Mouse (Mus musculus) CD8-positive naive resting alpha-beta T cell, adult 2 months (primary cell): Measurements from ENCODE around the gene Uck2.

ENCODE experiments used
- DNase-seq, 2 experiments: peaks; one replicate each; pipeline ENCODE4 v3.0.0; 2022; ENCODE audit warnings: low read depth in 2 of 2, low spot score in 2 of 2

Gene Uck2

DNA sequence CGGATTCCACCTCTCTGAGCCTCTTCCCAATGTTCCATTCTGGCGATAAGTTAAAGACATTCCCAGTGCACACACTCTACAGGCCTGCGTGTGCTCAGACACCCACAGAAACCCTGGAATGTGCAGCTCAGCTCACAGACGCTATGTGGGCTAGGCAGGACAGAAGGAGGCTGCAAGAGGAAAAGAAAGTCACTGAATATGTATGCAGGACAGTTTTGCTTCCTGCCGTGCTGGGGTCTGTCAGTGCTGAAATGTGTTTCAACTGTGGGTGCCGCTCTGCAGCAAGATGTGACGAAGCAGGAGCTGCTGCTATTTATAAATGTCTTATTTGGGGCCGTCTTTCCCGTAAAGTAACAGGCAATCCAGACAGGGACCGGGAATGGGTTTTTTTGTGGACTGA, 25.4 kb downstream of the Uck2 start:
- DNase-seq, result no peak

DNA sequence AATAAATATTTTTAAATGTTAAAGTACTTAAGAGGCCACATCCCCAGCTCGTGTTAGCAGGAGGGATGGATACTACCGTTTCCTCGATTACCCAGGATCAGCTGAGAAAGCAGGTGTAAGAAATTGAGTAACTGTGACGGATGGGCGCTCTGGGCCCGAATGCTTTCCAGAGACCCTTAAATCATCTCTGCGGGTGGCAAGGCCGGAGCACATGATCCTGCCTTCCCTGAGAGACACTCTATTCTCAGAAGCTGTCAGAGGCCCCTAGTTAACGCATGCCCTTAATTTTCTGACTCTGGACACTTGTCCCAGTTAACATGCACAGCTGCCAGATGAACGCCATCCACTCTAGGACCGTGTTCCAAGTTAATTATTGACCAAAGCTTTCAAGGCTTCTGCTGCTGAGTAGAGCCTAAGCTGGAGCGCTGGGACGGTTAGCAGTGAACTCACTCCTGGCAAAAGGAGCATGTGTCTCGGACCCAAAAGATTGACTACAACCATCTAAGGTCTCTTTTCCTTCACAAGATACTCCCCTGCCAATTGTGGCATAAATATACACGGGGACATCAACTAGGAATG, 28.3 kb downstream of the Uck2 start:
- DNase-seq, result no peak

DNA sequence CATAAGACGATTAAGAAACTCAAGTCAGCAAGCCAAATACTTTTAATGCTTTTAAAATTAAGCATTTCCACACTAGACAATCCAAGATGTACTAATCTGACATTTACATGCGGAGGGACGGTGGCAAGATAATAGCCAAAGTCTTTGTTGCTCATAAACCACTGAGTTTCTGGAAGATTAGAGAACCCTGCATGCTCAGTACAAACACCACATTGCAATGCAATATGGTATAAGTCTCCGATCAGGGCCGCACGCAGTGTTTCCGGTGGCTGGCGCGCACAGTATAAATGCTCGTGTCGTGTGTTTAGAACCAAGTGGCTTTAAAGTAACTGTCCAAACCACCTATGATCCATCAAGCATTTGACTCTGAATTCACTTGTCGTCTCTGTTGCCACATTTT, 31.5 kb downstream of the Uck2 start:
- DNase-seq, result no peak

DNA sequence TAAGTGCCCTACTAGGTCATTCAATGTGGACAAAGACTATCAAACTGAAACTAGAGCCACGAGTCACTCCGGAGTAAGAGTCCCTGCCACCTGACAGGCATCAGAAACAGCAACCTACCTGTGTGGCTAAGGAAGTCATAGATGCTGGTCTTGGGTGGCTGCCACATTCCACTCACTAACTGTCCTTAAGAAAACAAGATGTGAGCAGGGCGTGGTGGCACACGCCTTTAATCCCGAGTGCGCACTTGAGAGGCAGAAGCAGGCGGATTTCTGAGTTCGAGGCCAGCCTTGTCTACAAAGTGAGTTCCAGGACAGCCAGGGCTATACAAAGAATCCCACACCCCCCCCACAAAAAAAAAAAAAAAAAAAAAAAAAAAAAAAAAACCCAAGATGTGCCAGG, 35.2 kb downstream of the Uck2 start:
- no peak for DNase-seq

DNA sequence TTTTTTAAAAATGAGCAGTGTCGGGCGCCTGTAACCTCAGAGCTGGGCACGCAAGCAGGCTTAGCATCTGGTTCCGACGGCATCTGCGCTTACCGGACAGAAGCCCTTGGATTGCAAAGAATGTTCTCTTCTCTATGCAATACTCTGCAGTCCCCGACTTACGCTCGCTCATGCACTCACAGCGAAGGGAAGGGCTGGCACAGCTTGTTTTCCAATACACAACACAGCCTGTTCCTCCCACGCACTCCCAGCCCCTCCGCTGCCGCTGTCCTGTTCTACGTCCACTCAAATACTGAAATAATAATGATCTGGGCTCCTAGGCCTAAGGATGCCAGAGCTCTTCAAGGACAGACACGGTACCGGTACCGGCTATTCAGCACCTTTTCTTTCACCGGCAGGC, 35.9 kb downstream of the Uck2 start:
- no peak for DNase-seq

DNA sequence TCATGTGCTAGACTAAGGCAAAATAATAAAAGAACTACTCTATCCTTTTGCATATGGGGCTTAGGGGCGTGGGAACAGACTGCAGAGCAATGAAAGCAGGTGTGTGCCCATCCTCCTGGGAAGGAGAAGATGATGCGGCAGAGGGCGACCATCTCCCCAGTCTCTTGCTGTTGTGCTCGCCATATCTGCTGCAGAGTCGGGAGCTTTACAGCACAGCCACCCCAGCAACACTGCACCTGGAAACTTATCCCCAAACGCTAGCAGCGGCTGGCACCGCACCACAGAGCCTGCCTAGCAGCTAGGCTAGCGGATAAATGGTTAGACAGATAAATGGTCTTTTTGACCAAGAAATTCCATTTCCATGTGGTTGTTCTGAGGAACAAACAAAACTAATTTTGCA, 37.2 kb downstream of the Uck2 start:
- DNase-seq, result no peak

DNA sequence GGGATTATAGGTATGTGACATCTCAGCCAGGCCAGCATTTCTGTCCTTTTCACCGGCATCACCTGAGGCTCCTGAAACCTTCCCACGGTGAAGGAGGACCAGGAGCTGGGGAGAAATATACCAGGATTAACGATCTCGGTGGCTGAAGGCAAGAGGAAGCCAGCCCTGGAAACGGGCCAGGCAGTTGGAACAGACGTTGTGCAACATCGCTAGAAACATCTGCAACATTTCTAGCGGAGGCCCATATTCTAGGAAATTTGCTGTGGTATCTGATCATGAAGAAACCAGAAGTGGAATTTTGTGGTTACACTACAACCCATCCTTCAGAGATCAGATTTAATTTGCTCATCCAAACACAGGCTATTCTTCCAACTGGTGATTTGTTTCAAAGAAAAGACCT, 38.1 kb downstream of the Uck2 start:
- DNase-seq, result no peak

DNA sequence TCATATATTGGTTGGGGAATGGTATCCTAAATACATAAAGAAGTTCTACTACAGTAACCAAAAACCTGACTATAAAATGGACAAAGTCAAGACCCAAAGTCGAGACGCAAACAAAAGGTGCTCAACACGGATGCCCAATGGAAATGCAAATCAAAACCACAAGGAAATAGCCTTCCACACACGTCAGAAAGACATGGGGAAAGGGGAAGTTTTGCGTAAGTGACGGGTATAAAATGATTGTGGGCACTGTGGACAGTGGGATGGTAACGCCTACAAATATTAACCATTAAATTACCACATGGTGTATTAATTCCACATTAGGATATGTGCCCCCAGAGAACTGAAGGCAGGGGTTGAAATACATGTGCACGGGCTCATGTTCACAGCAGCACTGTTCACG, 38.8 kb downstream of the Uck2 start:
- DNase-seq, result no peak

DNA sequence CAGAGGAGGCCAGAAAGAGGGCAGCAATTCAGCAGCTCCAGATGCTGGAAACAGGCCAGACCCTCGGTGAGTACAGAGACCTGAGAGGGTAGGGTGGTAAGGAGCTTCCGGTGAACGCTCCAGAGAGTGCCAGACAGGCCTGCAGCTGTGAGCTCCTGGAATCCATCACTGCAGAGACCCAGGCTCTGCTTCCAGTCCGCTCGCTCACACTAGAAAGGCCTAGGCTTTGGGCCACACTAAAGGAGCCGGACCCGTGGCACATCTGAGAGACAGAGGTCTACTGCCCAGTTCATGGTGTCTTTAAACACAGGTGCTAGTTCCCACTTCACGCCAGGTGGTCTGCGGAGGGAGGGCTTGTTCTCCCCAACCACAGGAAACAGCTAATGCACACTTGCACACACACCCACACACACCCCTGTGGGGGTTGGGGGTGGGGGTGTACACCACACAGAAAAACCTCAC, 39.9 kb downstream of the Uck2 start:
- DNase-seq, result peak; percentile 24 to 25

DNA sequence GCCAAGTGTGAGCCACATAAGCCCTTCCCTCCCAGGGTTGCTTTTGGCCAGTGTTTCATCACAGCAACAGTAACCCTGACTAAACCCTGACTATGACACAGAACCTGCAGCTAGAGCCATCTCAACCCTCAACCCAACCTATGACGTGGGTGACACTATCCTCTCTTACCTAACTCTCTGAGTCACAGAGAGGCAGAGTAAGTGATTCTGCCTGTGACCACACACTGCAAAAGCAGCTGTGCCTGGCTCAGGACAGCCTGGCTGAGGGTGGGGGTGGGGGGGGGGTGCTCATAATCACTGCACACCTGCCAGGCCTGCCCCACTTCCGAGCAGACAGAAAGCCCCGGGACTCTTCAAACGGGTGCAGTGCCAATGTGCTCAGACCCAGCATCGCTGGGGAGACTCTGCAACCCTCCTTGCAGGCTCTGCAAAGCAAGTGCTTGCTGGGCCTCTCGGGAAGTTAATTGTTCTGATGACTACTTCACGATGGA, 42.9 kb downstream of the Uck2 start:
- DNase-seq, result peak; percentile 11 to 33

DNA sequence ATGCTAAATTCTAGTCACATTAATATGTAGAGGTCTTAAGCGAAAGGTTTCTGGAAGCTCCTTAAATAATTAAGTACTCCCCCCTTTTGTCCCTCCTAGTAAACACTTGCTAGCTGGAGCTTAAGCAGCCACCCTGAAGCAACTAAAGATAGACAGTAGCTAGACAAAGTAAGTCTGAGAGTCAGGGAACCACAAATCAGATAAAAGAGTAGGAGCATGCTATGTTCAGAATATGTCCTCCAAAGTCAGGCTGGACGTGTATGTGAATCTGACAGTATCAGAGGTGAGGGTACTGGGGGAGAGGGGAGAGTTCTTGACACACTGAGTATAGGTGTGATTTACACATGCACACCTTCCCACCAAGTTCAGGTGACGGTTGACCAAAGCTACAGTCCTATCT, 43.6 kb downstream of the Uck2 start:
- DNase-seq, result no peak

DNA sequence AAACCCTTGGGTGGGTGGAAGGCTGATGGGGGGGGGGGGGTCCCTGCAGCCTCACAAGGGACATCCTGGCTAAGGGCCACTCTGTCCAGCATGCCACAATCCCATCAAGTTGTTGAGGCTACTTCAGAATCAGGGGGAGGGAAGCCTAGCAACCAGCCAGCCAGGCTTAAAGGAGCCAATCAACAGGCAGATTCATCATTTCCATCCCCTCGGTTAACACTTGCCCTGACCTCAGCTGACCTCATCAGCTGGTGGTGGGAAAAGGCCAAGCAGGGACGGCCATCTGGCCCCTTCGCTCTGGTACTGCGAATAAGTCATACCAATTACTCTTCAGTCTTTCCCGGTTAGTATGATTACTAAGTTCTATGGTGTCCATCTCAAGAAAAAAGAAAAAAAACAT, 44.8 kb downstream of the Uck2 start:
- DNase-seq, result no peak

DNA sequence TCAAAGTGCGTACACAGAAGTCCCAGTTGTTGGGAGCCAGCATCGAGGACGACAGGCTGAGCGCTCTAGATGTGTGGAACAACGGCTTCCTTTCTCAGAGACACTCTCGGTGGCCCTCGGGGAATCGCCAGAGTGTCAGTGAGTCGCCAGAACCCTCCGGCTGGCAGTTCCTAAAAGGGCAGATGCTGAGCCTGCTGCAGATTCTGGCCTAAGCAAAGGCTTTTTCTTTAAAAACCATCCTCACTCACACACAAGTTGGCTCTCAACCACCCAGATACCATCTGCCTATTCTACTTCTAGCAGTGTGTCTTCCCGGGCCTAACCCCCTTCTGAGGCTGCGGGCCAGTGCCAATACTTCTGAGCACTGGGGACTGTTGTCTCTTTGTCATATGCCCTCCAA, 45.2 kb downstream of the Uck2 start:
- no peak for DNase-seq

DNA sequence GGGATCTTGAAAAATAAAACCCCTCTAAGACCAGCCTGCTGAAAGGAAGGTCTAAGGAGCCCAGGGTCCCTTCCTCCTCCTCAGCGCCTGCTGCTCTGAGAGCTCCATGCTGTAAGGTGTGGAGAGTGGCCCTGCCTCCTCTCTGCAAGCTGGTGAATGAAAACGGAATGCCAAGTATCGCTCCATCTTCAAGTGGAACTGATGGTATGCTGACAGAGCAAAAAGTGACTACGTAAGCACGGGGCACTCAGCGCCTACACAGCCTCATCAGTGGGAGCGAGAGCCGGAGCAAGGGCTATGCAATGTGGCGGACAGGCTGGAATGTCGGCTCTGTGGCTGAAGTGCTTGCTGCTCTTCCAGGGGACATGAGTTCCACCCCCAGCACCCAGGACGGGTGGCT, 47.3 kb downstream of the Uck2 start:
- DNase-seq, result no peak

DNA sequence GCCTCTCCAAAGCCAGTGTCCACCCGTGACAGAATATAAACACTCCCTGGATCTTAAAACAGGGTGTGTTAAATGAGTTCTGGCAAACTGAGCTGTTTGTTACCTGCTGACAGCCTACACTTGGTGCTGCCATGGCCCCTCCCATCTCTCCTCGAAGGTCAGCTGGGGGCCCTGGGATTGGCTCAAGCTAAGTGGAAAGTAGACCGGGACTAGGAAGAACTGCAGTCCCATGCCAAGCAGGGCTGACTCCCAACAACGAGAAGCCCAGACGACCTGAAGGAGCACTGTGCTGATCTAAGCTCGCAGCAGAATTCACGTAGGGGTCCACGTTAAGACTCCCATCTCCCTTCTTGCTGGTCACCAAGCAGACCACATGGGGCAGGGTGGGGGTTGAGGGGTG, 48.3 kb downstream of the Uck2 start:
- DNase-seq, result no peak

DNA sequence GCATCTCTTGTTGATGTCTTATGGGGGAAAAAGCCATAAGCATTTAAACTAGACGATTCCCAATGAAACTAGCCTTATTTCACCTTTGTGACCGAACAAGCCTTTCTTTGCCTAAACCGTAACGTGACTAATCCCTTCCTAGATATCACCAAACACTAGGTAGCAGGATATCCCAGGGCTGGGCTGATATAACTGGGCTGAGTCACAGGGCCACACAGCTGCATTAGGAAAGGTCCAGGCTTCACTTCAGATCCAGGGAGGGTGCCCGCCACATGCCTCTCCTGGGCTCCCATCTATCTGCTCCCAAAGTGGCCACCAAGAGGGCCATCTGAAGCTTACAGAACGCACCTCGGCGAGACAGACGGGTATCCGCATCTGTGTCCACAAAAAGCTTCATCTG, 50.8 kb downstream of the Uck2 start:
- DNase-seq, result no peak

DNA sequence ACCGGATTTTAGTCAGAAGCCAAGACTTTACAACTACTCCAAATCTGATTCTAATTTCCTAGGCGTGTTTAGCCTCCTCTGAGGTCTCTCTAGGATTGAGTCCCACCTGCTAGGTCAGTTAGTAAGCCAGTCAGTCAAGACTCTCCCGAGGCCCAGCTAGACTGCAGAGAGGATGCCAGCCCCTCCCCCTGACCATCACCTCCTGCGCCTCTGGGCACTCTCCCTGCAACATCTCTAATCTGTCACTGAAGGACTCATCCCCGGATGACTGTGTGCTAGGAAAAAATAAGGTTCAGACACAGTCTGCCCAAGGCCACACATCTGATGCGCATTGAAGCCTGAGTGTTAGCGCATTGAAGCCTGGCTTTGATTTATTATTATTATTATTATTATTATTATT, 52.2 kb downstream of the Uck2 start:
- no peak for DNase-seq

DNA sequence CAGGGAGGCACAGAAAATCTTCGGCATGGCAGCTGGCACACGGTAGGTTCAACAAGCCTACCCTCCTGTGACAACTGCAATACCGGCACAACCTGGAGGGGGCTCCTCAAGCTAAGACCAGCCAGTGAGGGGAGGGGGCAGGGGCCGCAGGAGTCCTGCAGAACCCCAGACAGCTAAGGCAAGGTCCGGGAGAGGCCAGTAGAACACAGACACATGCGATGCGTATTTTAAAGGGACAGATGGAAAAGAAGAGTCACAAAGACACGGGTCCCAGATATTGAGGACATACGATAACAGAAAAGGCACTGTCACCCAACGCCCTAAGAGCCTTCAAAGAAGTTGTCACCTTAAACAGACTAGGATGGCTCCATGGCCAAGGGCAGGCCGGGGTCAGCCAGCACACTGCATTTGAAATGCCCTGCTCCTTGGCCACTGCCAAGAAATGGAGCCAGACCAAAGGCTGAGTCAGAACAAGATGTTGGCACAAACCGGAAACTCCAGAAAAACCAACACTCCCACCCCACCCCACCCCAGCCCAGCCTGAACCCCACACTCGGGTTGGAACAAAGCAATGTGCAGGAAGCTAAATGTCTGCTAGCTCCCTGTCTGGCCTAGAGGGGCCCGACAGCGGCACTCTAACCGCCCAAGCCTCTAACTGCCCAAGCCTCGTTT, 53.4 kb downstream of the Uck2 start:
- no peak for DNase-seq

DNA sequence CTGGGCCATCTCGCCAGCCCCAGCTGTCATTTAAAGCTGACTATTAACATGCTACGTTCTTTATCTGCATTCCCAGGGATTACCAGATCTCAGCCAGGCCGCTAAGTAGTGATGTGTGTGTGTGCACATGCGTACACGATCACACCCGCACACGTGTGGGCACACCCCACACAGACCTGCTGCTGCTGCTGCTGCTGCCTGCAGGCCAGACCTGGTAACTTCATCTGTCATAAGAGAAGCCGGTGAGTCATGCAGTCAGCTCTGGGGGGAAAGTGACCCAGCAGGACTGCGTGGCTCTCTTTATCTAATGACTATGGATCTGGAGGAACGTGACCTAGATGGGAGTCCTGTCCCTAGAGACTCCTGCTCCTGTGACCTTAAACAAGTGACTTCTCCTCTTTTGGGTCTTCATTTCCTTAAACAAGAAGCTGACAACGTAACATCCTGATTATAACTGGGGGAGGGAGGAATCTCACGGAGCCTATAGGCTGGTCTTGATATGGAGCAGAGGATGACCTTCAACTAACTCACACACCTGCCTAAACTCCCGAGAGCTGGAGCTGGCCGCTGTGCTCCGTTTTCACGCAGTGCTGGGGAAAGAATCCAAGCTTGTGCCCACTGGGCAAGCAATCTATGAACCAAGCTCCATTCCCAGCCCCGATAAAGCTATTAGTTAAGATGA, 54.0 kb downstream of the Uck2 start:
- DNase-seq, result no peak

DNA sequence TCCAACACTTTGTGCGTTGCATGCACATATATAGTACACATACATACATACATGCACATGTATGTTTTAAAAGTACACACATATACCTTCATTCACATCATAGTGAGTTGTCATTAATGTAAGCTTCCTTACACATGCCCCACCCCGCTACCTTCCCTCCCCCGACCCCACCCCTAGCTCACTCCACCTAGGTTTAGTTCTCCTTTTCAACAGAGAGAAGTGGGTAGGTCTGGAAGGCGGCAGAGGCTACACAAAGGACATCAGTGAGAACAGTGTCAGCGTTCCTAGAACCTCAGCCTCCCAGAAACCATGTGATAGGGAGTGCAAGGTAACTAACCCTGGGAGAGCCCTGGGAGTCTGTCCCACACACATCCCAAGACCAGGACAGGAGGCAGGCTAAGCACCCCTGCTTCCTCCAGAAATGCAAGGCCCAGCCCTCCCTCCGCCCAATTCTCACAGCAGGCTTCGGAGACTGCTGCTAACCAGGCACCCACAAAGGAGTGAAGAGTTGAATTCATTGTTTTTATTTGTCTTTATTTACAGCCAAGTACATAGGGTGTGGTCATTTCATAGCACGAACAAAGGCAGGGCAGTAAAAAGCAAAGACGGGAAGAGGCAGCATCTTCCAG, 62.6 kb downstream of the Uck2 start:
- no peak for DNase-seq

DNA sequence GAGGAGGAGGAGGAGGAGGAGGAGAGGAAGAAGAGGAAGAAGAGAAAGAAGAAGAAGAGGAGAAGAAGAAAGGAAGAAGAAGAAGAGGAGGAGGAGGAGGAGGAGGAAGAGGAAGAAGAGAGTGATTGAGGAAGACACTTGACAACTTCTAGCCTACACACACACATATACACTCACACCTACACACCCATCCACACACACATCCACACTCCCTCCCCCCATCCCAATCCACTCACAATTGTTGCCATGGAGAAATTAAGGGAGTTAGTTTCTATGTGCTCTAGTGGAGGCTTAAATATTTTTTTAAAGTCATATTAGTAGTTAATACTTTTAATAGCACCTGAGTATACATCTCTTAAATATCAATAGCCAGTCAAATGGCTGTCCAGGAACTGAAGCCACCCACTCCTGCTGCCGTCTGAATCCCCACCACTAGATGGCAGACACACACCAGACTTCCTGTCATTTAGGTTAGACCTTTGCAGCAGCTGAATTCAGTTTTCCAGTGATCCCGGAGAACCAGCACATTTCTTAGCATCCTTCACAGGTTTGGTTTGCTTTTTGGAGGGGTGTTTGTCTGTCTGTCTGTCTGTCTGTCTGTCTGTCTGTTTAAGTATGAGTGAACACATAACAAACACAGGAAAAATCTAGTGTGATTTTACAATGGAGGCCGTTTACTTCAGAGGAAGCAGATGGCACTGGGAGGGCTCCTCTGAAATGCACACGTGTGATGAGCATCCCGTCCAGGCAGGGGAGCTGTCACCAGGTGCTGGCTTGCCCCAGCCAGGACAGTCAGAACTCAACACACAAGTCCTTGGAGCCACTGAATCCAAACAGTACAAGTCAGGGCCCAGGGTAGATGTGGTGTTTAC, 64.6 kb downstream of the Uck2 start:
- DNase-seq, result peak; percentile 59 to 82
